Mouse (Mus musculus) urinary bladder, postnatal 36 days (tissue): ENCODE measurements at regions not wholly inside any gene's neighbourhood (a gene's known extent, or its start where the extent isn't known, plus 50 kb on each side); places are given as distances from the start of the nearest gene placed in this dataset.
"Not testable (repeated sequence)": the region's sequence is repeated elsewhere in the genome, so short reads cannot be mapped to it uniquely, and the experiment has no call there.

Source experiments
- DNase-seq, 2 experiments: peaks; one replicate each; pipeline ENCODE4 v3.0.0; 2022; ENCODE audit warnings: low spot score in 2 of 2, mixed read lengths in 1 of 2

DNA sequence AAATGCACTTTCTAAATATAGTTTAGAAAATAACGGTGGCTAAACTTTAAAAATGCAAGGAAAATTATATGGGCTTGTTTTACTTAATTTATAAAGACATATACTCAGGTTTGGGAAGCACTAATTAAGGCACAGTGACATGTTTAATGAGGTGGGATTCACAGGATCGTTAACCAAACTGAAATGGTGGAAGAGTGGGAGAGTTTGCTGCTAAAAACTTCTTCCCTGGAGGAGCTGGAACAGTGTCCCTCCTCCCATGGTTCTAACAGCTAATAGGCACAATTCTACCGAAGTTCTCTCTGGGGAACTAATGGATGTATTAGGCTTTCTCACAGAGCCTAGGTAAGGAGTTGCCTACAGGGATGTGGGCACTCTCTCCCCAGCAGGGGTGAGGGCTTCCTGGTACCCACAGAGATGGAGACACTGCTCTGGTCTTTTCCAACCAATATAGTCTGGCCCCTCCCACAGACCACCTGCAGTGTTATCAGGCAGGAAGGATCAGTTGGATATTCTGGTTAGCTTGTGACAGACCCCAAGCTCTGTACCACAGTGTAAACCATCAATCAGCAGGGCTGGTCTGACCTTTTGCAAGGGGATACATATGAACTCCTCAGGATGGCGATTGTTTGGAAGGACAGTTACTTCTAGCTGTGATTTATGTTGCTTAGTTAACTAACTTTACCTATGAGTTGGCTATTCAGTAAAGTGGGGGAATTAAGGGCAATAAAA is 309.0 kb upstream of the Zic4 start:
- DNase-seq, result no peak

DNA sequence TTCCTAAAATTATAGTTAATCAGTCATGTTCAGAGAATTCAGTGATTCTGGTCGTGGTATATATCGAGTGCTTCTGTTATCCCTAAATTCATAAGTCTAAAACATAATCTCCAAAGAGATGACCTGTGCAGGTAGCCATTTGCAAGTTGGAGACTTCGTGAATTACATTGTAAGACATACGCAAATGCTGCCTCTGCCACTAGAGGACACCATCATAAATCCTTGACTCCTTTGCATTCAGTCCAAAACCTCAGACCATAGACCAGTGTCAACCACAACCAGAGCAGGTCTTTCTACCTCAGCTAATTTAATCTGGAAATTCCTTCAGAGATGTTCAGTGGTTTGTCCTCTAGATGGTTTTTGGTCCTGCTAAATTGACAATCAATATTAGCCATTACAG is 302.8 kb upstream of the Zic4 start:
- DNase-seq, result no peak

DNA sequence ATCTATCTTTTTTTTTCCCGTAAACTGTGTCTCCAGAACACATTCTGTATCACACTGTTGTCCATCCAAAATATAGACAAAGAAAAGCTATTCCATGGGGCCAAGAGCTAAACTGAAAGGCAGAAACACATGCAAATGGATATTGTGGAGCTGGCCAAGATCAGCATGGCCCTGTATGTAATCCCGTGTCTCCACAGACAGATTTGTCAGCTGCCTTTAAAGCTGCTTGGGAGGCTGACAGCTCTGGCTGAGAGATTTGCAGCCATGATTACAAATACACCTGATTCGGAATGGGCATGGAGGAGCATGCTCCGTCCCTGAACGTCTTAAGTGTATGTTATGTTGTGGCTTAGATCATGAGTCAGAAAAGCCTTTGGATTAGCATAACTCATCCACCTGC is 292.7 kb upstream of the Zic4 start:
- no peak for DNase-seq

DNA sequence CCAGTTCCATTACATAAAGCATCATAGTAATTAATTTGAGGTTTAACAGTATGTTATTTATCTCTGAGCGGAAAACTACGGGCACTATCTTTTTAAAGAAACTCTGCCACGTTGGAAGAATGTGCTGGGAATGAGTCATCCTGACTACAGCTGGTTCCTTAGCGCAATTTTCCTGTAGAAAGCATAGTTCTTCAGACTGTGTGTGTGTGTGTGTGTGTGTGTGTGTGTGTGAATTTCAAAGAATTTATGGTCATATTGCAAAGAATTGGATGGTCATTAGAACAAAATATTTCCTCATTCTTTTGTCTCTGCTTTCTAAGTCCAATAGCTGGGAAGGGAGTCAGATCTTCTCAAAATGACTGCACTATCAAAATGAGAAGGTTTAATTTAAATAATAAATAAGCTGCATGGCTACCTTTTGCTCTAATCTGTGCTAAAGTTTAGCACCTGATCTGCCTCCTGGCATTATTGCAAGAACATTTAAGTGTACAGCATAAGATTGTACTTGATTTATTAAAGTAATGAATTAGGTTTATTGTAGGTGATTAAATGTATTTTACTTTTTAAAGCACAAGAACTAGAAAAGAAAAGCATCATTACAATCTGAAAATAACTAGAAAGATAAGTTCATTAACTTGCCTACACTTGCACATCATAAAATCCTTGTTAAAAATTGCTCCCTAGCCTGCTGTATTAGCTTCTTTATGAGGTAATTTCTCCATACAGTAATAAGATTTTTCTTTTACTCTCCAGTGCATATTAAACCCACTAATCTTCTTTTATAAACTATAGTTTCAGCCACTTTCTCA is 288.6 kb upstream of the Zic4 start:
- DNase-seq, result no peak

DNA sequence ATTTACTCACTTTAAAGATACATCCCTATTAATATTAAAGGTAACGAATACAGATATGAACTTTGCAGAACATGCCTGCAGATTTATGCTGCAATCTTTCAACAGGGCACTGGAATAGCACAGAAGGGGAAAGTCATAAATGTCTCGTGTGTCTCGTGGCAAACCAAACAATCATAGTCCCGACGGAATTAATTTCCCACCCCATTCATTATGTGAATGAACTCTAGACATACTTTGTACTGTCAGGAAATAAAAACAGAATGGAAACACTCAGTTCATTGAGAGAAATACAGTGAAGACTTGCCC is 288.1 kb upstream of the Zic4 start:
- no peak for DNase-seq

DNA sequence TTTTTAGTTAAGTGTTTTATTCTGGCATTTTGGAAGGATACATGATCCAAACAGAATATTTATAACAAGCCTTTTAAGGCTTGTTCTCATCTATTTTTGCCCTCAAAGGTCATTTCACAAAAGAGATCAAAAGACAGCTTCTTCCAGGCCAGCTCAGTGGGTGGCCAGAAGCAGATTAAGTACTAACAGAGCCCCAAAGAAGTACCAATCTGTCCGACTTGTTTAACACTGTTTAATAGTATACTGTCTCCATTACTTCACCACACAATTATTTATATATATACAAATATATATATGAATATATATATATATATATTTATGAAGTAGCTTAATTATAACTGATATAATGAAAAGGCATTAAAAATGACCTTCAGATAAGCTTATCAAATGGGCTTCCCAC is 284.7 kb upstream of the Zic4 start:
- DNase-seq, result no peak

DNA sequence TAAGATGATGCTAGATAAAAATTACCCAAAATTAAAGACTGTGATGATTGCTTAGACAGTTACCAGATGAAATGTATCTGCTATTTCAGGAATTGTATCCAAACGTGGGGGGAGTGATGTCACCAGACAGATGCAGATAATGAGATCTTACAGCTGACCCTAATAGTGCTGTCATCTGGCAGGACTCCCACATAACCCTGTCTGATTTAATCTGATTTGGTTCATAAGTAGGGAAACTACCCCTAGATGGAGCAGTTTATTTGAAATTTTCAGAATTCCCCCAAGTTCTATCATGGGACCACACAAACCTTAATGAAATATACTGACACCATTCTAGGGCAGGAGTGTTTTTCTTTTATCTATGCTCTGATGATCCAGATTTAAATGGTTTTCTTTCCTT is 278.4 kb upstream of the Zic4 start:
- no peak for DNase-seq

DNA sequence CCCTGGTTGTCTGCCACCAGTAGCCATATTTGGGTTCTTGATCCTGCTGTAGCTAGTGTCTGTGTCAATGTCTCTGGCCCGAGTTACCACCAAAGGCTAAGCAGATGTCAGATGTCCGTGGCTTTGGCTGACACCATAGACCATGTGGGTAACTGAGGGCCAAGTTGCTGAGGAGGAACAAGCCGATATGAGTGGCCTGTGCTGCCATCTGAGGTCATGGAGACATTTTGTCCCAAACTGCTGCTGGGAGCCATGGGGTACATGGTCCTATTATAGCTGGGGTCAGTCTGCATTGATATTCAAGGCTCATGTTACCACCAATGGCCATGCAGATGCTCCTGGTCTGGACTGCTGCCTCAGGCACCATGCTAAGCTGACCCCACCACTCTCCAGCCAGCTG is 276.3 kb upstream of the Zic4 start:
- no peak for DNase-seq

GRCm38 (mm10) chr9:91089348-91089747 is 272.9 kb upstream of the Zic4 start:
- no peak for DNase-seq

GRCm38 (mm10) chr9:91091421-91092050 is 270.7 kb upstream of the Zic4 start:
- no peak for DNase-seq

DNA sequence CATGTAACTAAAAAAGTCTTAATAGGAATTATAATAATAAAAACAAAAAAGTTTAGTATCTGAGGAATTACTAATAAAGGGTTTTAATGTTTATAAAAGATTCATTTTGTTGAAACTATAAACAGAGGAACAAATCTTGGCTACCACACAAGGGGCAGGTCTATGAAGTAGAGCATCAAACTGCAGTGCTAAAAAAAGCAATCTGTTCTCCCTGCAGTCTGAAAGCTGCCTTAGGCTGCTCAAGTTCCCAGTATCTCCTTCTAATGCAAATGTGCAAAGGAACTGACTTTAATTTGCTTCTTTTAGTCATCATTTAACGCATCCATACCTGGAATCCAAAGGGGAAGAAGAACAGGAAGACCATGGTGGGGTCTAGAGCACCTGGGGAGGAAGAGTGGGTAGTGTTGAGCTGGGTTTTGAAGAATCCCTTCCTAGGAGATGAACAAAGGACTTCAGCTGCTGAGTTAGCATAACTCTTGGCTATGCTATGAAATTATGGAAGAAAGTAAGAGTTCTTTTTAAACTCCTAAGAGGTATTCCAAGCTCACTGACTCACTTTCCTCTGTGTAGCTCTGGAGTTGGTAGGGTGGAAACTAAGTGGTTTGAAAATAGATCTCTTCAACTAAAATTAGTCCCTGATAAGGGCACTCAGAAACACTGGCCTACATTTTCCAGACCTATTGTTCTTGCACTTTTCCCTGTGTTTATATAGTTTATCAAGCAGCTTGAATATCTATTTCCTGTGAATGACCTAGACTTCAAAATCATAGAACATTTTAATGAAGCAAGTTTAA is 260.4 kb upstream of the Zic4 start:
- DNase-seq, result no peak

- no peak for DNase-seq
These were observed 239.7 kb upstream of the Zic4 start for GRCm38 (mm10) chr9:91122441-91123035.

- no peak for DNase-seq
These were observed 239.0 kb upstream of the Zic4 start for GRCm38 (mm10) chr9:91123208-91123607.

DNA sequence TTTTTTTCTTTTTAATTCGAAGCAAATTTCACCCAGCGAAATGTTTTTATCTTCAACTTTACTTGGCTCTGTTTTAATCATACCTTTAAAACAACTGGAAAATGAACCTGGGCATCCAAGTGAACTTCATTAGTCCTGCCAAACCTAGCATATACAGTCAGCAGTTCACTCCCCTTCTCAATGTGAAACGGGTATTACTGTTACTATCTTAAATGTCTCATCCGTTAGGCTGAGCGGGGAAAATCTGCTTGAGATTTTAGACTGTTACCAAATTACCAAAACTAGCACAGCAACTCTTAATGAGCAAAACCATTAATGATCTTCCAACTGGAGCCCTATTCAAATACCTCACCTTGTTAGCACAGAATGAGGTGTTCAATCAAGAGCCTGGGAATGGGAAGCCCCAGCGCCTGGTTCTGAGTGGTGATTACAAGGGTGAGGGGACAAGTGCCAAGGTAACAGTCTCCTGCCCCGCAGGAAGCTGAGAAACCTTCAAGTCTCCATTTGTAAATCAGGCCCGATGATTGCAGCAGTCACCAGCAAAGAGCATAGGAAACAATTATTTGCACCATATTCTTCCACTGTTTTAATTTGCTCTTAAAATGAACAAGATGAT is 235.5 kb upstream of the Zic4 start:
- no peak for DNase-seq

GRCm38 (mm10) chr9:91128491-91128890 is 233.7 kb upstream of the Zic4 start:
- not testable (repeated sequence) for DNase-seq

DNA sequence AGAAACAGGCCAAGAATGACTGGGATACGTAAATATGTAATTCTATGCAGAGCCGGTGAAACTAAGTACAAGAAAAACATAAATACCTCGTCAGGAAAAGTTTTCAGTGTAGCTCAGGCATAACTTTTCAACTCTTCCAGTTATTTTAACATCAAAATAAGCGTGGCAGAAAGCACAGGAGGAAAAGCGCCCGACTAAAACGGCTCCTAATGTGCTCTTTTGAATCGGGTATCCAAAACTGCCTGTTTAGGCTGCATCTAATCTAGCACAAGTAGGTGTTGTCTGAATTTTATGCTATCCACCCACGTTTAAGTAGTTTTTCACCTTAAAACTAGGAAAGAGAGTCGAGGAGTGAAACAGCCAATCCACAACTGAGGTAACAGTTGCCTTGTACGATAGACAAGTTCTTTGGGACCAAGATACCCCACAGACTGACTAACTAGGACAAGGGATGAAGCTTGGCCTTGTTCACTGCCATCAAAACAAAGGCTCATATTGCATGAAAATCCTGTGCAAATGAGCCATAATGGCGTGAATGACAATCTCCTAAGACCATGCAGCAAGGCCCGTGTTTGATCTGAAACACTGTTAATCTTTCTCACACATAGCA is 232.0 kb upstream of the Zic4 start:
- DNase-seq, result no peak

- no peak for DNase-seq
These were observed 230.6 kb upstream of the Zic4 start for GRCm38 (mm10) chr9:91131415-91132255.

DNA sequence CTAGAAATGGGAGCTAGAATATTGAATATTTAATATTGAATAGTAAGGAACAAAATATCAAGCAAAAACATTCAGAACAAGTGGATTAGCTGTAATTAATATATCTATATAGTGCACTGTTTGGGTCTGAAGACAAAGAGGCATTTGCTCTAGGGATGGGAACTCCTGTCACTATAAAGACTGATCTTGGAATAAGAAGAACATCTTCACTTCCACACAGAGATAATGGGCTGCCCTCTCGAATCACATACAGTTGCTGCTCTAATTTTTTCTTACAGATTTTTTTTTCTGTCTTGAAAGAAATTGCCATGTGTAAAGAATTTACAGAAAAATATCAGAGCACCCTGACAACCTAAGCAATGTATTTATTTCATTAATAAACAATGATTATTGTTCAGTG is 229.7 kb upstream of the Zic4 start:
- no peak for DNase-seq

GRCm38 (mm10) chr9:91133256-91133920 is 228.8 kb upstream of the Zic4 start:
- DNase-seq, result no peak
